Mouse (Mus musculus) heart, postnatal 0 days (tissue): Measurements from ENCODE around the gene Cdc34b.

Source experiments
- CTCF ChIP-seq: IDR thresholded peaks from 2 replicates; pipeline ENCODE4 v1.5.1; 2016; ENCODE audit warnings: antibody characterized with exemption, control low read depth, low read depth
- EP300 ChIP-seq: IDR thresholded peaks from 2 replicates; pipeline ENCODE4 v1.6.1; 2016; ENCODE audit warnings: antibody characterized with exemption, low read depth

DNA sequence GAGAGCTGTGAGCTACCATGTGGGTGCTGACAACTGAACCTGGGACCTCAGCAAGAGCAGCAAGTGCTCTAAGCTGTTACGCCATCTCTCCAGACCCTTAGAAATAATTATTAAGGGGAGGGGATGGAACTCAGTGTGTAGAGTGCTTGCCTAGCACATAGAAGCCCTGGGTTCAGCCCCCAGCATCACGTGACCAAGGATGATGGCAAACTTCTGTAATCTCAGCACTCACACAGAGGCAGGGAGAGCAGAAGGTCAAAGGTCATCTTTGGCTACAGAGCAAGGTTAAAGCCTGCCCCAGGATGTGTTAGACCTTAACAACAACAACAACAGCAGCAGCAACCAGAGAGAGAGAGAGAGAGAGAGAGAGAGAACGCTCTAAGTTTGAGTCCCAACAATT is 13.0 kb upstream of the Cdc34b start:
- TF ChIP-seq CTCF (no peak), EP300 (no peak)
